Mouse (Mus musculus): Measurements from ENCODE around the gene Tagap1.
"Not testable (repeated sequence)": the region's sequence is repeated elsewhere in the genome, so short reads cannot be mapped to it uniquely, and the experiment has no call there.

The Tagap1 gene

DNA sequence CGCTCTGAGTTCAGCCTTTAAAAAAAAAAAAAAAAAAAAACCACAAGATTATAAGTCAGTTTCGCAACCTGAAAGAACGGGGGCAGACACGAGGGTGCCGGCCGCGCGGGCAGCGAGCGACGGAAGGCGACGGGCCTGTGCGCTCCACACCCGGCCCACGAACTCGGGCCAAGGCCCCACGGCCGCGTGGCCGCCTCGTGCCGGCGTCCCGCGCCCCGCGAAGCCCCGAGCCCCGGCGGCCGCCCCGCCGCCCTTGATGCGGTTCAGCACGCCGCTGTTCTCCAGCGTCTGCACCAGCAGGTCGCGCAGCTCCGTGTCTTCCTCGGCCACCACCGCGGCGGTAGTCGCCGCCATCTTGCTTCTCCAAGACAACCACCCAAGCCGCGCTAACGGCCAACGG lies at the start of gene Tagap1:
Tagap1 (minus strand) TSS at position 381 of the 400 bp plus-strand sequence.
- peak; percentile 20 for DNase-seq (ENCODE audit: low spot score)

DNA sequence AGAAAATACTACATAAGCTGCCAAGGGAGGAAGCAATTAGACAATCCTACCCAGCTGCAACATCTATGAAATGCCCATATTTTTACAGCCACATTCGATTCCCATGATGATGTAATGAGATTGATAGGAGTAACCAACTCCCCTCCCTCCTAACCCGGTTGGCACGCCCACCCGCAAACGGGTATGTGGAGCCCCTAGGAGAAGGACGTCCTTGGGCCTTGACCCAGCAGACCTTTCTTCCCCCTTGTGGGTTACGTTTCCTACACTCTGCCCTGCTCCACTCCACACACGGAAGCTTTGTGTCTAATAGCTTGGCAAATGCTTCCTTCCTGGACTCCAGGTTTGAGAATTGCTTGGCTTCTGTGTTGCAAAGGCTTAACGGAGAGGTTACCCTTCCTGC lies 48.9 kb upstream of the Tagap1 start:
- not testable (repeated sequence) for DNase-seq (ENCODE audit: low spot score)

DNA sequence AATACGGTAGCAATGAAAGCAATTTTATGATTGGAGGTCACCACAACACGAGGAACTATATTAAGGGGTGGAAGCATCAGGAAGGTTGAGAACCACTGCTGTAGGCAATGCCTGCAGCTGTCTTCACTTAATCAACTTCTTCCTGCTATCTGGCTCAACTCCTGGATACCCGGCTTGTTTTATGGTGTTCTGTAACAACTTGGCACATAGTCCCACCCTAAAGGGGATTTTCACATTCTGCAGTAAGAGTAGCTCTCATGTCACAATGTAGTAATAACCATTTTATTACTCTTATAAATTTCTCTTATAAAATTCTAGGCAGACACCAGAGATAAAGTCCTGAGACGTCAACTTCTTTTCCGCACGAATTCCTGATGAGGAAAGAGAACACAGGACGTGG lies 48.5 kb upstream of the Tagap1 start:
- not testable (repeated sequence) for DNase-seq (ENCODE audit: low spot score)

DNA sequence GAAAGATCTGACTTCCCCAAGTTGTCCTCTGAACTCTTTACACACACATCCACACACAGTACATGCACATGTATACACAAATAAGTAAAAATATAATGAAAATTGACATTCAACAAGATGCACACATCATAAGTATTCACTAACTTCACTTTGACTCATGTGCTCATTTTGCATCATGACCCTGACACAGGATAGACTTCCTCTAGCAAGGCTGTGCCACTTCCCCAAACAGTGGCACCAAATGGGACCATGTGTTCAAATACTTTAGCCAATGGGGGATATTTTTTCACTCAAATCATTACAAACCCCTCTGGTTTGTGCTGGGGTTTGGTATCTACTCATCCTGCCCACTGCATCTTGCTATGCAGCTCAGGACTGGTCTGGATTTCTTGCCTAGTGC lies 47.9 kb upstream of the Tagap1 start:
- DNase-seq (ENCODE audit: low spot score), result not testable (repeated sequence)

DNA sequence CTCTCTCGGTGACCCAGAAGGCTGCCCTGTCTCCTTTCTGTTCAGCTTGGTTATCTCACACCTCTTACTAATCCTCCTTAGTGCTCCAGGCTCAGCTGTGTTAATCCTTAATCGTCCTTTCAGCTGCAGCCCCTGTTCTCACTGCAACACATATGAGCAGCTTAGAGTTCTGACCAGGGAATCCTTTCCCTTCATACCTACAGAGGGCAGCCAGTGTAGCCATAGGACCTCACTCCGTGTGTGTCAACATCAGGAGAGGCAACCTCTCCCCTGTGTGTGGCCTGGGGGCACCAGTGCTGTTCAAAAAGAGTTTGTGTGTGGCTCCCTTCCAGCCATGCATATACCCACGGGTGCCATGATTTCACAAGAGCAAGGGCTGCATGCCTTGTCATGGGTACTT lies 44.7 kb upstream of the Tagap1 start:
- DNase-seq (ENCODE audit: low spot score), result not testable (repeated sequence)

DNA sequence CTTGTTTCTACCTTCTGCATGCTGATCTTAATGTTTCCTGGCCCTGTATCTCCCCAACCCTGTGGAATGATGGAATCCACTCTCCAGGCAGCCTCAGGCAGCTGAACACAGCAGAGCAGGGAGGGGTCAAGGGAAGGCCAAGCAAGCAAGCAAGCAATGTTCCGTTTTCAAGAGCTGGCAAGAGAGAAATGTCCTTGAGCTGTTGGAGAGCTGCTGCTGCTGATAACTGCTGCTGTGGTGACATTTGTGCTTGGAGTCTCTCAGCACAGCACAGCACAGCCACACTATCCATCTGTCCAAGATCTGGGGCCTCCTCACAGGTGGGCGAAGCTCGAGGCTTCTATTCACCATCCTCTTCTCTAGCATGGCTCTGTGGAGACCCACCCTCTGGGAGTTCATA lies 42.4 kb upstream of the Tagap1 start:
- not testable (repeated sequence) for DNase-seq (ENCODE audit: low spot score)

DNA sequence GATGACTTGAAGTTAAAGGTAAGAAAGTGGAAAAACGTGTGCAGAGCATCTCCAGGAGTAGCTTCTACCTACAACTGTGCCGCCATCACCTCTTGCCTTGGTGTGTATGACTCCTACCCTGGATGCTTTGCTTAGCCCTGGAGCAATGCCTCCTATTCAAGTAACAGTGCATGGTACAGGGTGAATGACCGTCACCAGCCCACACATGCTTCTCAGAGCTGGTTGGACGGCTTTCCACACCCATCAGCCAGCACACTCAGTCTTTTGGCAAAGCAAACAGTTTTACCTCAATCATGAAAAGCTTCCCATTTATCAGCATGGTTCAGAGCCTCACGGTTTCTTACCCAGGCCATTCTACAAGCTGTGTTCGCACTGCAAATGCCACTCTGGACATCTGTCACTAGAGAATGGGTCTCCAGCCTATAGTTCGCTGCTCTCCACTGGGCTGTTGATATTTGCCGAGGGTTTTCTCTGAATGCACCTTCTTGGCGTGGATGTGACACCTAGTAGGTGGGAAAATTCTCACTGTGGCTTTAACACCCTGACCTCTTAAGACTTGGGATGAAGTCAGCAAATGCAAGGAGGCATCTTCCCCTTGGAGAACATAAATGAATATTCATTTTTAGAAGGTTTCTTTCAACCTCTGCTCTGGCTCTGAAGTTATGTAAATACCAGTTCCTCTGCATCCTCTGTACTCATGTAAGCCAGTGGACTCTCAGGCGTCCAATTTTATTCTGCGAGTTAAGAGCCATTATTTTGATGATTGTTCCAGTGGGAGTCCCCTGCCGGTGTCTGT lies 41.0 kb upstream of the Tagap1 start:
- DNase-seq (ENCODE audit: low spot score), result not testable (repeated sequence)

DNA sequence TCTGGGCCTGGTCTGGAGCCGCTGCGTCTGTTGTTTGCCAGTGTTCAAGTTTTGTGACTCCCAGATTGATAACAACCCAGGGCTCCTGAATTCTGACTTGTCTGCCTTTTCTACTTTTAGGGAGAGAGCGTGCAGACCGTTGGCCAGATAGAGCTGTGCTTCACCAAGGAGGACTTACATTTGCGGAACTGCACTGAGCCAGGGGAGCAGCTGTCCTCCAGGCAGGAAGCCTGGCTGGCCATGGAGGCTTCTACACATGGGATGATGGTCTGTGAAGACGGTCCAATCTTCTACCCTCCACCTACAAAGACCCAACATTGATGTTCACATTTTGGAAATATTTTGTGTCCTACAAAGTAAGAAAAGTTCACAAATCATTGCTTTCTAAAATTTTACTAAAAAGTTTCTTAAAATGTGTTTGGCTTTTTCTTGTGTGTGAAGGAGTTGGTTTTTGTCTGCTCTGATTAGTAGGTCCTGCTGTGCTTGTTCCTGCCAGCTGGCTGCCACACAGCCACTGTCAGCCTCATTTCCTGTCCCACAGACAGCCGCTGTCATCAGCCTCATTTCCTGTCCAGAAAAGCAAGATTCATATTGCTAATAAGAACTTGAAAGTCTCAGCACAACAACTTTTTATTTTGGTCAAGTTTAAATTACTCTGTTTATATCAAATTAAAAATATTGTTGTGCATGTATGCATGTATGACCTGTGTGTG lies 37.0 kb upstream of the Tagap1 start:
- DNase-seq (ENCODE audit: low spot score), result not testable (repeated sequence)

DNA sequence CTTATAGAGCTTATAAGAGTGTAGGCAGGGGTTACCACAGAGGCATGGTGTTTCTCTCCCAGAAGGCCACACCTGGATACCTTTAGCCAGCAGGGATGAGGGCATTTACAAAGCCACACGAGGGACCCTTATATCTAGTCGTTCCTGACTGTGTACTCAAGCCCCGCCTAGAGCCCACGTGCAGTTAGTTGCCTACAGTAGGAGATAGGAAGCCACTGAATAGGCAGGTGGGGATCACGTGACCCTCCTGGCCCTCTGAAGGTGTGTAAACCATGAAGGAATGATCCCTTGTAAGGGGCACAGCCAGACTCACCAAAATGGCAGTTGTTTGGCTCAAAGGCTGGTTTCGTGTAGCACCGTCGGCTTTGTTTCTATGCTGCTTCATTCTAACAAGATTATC lies 35.9 kb upstream of the Tagap1 start:
- not testable (repeated sequence) for DNase-seq (ENCODE audit: low spot score)

DNA sequence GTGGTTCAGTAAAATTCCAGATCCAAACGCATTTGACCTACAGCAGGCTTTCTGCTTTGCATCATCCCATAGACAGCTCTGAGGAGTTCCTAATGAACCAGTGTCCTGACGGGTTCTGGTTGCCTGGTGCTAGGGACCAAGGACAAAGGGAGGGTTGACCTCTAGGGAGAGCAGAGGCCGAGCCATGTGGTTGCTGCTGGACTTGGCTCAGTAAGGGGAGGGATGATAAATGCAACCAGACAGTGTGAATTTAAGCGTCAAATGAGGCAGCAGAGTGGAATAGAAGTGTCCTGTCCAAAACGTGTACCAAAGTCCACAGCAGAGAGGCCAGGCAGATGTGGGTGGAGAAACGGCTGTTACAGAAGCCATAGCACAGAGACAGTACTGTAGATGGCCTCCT lies 34.5 kb upstream of the Tagap1 start:
- not testable (repeated sequence) for DNase-seq (ENCODE audit: low spot score)

DNA sequence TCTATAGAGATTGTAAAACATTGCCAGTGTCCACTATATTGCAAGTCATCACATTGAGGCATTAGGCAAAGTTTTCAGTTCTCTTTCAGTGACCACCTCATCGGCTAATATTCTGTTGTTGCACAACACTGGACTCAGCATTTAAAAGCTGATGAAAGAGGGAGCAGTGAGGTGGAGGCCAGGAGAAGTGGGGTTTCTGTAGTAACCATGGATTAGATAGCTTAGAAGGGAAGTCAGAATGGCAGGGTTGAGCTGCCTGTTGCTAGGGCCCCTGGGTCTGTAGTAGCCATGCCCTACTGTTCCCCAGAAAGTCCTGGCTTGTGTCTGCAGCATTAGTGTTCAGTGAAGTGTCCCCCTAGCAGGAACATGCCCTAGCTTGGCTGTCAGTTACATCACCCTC lies 25.2 kb upstream of the Tagap1 start:
- DNase-seq (ENCODE audit: low spot score), result not testable (repeated sequence)

DNA sequence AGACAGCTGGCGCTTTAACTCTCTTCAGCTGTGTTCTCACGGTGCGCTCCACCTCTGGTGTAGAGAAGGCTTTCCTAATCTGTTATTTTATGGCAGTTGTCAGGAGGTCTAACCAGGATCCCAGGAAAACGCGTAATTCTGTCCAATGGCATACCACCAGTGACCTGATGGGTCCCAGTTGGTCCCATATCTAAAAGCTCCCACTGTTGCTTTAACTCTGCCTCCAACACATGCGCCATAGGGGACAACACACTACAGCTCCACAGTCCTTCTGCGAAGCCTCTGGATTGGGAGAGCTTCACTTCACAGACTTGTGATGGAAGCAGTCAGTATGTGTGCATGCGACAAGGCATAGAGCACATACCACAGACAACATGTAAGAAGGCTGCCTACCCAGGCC lies 19.2 kb upstream of the Tagap1 start:
- not testable (repeated sequence) for DNase-seq (ENCODE audit: low spot score)

DNA sequence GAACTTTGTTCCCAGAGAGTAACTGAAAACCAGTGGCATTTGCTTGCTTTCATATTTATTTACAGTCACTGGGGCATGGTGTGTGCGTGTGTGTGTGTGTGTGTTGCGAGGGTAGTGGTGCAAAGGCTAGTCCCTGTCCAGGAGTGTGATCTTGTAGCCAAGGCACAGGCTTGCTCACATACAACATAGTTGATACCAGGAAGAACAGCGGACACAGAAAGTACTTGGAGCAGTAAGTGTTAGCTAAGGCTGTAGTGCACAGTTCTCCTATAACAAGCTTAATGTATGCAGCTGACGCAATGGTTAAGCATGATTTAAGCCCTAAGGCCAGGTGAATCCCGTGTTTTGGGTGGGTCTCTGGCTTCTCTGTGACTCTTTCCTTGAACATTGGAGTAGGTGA lies 18.4 kb upstream of the Tagap1 start:
- not testable (repeated sequence) for DNase-seq (ENCODE audit: low spot score)

DNA sequence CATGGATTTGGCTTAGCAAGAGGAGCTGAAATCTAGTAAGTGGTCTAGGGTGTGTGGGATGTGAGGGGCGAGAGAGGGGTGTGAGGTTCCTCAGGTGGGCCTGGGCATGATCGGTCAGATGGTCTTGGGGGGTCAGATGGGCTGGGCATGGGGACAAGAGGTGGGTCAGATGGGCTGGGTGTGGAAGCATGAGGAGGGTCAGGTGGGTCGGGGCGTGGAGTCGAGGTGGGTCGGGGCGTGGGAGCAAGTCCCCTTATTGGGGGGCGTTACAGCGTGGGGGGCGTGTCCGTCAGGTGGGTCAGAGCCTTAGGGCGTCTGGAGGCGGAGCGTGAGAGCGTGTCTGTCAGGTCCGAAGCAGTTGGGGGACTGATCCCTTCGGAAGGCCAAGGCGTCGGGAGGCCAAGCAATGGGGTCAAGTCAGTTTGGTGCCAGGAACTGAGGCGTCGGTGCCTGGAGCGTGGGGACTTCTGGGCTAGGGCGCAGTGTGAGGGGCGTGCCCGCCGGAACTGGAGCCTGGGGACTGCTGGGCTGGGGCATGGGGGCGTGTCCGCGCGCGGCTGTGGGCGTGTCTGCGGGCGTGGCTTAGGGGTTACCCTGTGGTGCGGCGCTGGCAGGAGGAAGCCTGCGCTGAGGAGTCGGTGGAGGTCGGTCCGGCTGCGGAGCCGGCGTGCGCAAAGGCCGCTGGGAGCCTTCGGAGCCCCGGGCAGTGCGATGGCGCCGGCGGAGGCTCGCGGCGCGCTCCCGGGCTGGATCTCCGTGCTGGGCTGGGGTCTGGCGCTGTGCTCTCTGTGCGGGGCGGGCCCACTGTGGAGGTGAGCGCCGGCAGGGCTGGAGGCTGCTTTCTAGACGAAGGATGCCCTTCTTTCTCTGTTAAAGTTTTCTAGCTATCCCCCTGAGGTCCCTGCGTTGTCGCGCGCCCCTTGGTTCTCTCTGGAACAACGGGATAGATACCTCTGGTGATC lies 17.6 kb upstream of the Tagap1 start, which contains the start of gene Gm49721:
Gm49721 (plus strand) TSS at position 618 of the 962 bp plus-strand sequence.
- peak; percentile 69 for DNase-seq (ENCODE audit: low spot score)

DNA sequence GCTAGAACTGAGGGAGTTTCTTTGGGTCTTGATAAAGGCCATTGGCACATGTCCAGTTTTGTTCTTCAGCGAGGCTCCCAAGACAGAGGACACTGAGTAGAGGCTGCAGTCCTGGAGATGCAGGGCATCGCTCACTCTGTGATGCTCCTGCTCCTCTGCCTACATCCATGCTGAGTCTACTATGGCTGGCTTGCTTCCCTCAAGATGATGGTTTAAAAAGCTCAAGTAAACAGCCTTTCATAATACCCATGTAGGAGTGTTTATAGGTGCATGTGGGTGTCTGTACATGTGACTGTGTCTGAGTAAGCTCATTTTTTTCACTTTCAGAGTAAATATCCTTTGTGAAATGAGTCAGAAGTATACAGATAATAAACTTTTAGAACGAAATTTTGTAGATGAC lies 14.0 kb upstream of the Tagap1 start:
- not testable (repeated sequence) for DNase-seq (ENCODE audit: low spot score)

DNA sequence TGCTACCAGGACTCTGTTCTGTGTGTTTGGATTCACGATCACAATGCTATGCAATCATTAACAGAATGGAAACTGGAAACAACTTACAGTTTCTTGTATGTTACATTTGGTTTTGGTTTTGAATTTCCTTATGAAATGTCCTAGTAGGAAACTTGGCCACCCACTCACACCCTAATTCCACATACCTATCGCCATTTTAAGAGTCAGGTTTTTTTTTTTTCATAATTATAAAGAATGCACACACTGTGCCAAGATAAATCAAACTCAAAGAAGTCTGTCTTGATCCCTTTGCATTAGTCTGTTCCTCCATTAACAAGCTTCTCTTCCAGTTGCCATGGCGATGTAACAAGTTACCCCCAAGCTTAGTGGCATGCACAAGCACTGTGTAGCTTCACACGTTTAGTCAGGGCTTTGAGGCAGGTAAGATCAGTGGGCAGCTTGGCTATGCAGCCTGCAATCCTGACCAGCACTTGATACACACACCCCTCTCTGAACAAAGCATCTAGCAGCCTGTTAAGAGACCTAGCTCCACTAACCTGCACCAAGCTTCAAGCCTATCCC lies 12.0 kb upstream of the Tagap1 start:
- not testable (repeated sequence) for DNase-seq (ENCODE audit: low spot score)

DNA sequence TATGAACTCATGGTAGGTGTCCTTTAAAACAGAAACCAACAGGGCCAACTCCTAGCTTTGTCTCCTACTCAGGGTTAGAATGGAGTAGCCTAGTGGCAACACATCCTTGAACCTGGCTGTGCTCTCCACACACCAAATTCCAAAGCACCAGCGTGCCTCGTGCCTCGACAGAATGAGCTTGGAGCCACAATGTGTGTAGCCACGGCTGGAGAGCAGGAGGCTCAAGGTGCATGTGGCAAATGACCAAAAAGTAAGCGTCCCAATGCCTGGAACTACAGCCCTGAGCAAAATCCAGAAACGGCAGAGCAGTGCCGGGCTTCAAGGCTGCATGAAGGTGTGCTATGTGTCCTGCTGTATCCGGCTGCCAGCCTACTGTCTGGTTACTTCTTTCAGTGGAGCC lies 10.3 kb upstream of the Tagap1 start:
- not testable (repeated sequence) for DNase-seq (ENCODE audit: low spot score)

DNA sequence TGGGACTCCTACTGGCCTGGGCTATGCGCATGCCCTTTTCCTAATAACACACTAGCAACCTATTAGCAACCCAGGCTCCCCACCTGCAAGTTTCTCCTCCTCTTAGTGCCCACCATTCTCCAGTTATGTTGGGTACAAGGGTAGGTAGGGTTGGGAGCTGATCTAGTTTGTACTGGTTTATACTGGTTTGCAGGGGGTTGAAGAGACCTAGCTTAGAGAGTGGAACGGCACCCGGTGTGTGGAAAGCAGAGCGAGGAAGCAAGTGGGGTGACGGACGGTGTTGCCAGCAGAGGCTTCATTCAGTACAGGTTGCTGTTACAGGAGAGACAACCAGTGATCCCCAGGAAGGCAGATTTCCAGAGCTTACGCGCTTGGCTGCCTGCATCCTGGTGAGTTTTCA lies 9.4 kb upstream of the Tagap1 start, which contains the start of gene Rnaset2b:
Rnaset2b (plus strand) TSS at position 301 of the 400 bp plus-strand sequence.
- not testable (repeated sequence) for DNase-seq (ENCODE audit: low spot score)

DNA sequence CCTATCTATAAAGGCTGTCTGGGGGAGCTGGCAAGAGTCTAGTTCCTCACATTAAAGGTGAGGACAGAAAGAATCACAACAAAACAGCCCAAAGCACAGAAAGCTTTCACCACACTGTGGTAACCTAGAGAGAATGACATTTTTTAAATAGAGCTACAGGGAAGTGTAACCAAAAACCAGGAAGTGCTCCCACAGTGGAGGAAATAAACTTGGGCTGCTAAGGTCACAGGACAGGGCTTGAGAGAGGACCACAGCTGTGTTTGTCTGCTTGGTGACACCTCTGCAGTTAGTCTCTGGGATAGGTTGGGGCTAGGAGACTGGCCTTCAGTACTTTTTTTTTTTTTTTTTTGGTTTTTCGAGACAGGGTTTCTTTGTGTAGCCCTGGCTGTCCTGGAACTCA lies 6.7 kb upstream of the Tagap1 start:
- not testable (repeated sequence) for DNase-seq (ENCODE audit: low spot score)

DNA sequence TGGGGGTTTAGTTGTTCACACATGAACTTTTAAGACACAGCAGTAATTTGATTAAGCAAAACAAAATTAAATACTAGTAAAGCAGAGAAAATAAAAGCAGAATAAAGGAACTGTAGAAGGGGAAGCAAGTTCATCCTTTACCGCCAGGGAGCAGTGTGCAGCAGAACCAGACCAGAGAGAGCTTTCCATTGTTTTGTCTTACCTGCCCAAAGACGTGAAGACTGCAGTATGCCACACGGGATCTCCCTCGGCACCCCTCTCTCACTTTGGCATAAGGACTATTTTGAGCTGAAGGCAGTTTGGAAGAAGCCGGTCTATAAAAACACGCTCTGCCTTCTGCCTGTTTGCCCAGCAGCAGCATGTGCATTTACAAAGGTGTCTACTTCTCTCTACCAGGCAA lies 4.4 kb upstream of the Tagap1 start:
- peak; percentile 32 for DNase-seq (ENCODE audit: low spot score)

DNA sequence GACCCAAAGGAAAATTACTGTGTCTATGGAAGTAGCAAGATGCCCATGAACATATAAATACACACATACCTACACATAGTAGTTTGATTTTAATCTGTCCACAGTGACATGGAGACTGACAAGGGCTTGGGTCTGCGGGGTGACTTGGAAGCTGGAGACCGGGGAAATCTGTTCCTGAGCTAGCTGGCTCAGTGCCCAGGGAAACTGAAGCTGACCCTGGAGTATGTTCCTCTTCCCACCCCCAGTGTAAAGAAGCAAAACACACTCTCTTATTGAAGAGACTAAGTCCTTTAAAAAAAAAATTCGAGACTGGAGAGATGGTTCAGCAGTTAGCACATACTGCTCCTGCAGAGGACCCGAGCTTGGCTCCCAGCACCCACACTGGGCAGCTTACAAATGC lies 2.0 kb upstream of the Tagap1 start:
- not testable (repeated sequence) for DNase-seq (ENCODE audit: low spot score)

DNA sequence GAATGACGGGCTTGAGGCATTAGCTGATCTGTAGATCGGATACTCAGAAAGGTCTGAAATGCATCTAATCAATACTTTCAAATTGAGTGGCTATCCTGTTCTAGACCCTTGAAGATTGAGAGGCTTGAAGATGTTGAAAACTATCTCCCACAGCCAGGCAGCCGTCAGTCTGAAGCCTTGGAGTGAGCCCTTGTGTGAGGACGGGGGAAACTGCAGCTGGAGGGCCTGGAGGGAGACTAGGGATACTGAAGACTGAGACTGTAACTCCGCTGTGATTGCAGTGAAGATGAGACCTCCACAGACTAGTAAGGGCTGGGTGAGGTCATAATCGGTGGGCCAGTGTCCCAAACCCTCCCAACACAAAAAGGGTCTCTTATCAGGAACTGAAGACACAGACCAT lies 1.4 kb upstream of the Tagap1 start:
- not testable (repeated sequence) for DNase-seq (ENCODE audit: low spot score)

Measured in lung, postnatal 25 days (tissue).